Mouse (Mus musculus) cerebellum, adult 2 months (tissue): Measurements from ENCODE around the gene Emp1.

Experiments used
- CTCF ChIP-seq: fragments of 200-500 bp; IDR thresholded peaks from 2 replicates; pipeline ENCODE4 v1.5.1; 2011; ENCODE audit warnings: low read depth, mild to moderate bottlenecking, control low read depth, low read length, moderate library complexity, borderline replicate concordance; ENCODE audit not compliant: insufficient read depth
- POLR2A ChIP-seq: fragments of 200-500 bp; IDR thresholded peaks from 2 replicates; pipeline ENCODE4 v1.6.1; 2011; ENCODE audit warnings: low read length, control low read depth, borderline replicate concordance; ENCODE audit not compliant: insufficient read depth

GRCm38 (mm10) chr6:135376248-135376647, 13.9 kb downstream of the Emp1 start:
- no peak for TF ChIP-seq CTCF
- TF ChIP-seq POLR2A, result no peak
